Mouse (Mus musculus): ENCODE measurements around the gene Agxt.

- TF ChIP-seq CTCF (IDR thresholded peaks at IDR 0.05; ENCODE audit: low read depth, low read length) (no peak), TAL1 (conservative IDR thresholded peaks at IDR 0.05; ENCODE audit: low read depth, low read length) (no peak), GATA1 (IDR thresholded peaks at IDR 0.05; ENCODE audit: borderline replicate concordance, low read length) (no peak), GATA2 (IDR thresholded peaks at IDR 0.05; ENCODE audit: borderline replicate concordance, low read depth, low read length) (no peak), POLR2AphosphoS5 (IDR thresholded peaks at IDR 0.05; ENCODE audit: insufficient replicate concordance, low read depth, low read length) (no peak)
Measured at GRCm38 (mm10) chr1:93102700-93103099, 32.3 kb upstream of the Agxt start.

Measured in G1E (cell line).